Mouse (Mus musculus): ENCODE measurements around the gene Macrod2.

Gene Macrod2

GRCm38 (mm10) chr2:140793886-140794608, 398.9 kb downstream of the Macrod2 start:
- no peak for DNase-seq (ENCODE audit: low spot score in 2 of 2)

GRCm38 (mm10) chr2:140811693-140812092, 416.6 kb downstream of the Macrod2 start:
- no peak for DNase-seq (ENCODE audit: low spot score in 2 of 2)

- DNase-seq (ENCODE audit: low spot score in 2 of 2), result no peak
Measured at GRCm38 (mm10) chr2:140819391-140820120, 424.4 kb downstream of the Macrod2 start.

- DNase-seq (ENCODE audit: low spot score in 2 of 2), result peak in 1 of 2 experiments; percentile 3
Measured at GRCm38 (mm10) chr2:140822378-140822777, 427.3 kb downstream of the Macrod2 start.

- DNase-seq (ENCODE audit: low spot score in 2 of 2), result no peak
Measured at GRCm38 (mm10) chr2:140826241-140826640, 431.1 kb downstream of the Macrod2 start.

GRCm38 (mm10) chr2:140828859-140829258, 433.8 kb downstream of the Macrod2 start:
- DNase-seq (ENCODE audit: low spot score in 2 of 2), result no peak

- no peak for DNase-seq (ENCODE audit: low spot score in 2 of 2)
Measured at GRCm38 (mm10) chr2:140830086-140830485, 435.0 kb downstream of the Macrod2 start.

GRCm38 (mm10) chr2:140839371-140839770, 444.3 kb downstream of the Macrod2 start:
- no peak for DNase-seq (ENCODE audit: low spot score in 2 of 2)

- DNase-seq (ENCODE audit: low spot score in 2 of 2), result peak; percentile 9 to 18
Measured at GRCm38 (mm10) chr2:140839880-140840279, 444.8 kb downstream of the Macrod2 start.

GRCm38 (mm10) chr2:140844030-140844429, 448.9 kb downstream of the Macrod2 start:
- DNase-seq (ENCODE audit: low spot score in 2 of 2), result no peak

- DNase-seq (ENCODE audit: low spot score in 2 of 2), result no peak
Measured at GRCm38 (mm10) chr2:140847817-140848428, 452.8 kb downstream of the Macrod2 start.

GRCm38 (mm10) chr2:140853538-140853937, 458.4 kb downstream of the Macrod2 start:
- DNase-seq (ENCODE audit: low spot score in 2 of 2), result no peak

- no peak for DNase-seq (ENCODE audit: low spot score in 2 of 2)
Measured at GRCm38 (mm10) chr2:140861356-140861755, 466.2 kb downstream of the Macrod2 start.

- DNase-seq (ENCODE audit: low spot score in 2 of 2), result no peak
Measured at GRCm38 (mm10) chr2:140862736-140863135, 467.6 kb downstream of the Macrod2 start.

GRCm38 (mm10) chr2:140865636-140866035, 470.5 kb downstream of the Macrod2 start:
- no peak for DNase-seq (ENCODE audit: low spot score in 2 of 2)

- DNase-seq (ENCODE audit: low spot score in 2 of 2), result no peak
Measured at GRCm38 (mm10) chr2:140867116-140867515, 472.0 kb downstream of the Macrod2 start.

- no peak for DNase-seq (ENCODE audit: low spot score in 2 of 2)
Measured at GRCm38 (mm10) chr2:140885176-140885575, 490.1 kb downstream of the Macrod2 start.

GRCm38 (mm10) chr2:140890683-140891082, 495.6 kb downstream of the Macrod2 start:
- no peak for DNase-seq (ENCODE audit: low spot score in 2 of 2)

GRCm38 (mm10) chr2:140896396-140897082, 501.4 kb downstream of the Macrod2 start:
- DNase-seq (ENCODE audit: low spot score in 2 of 2), result no peak

- DNase-seq (ENCODE audit: low spot score in 2 of 2), result no peak
Measured at GRCm38 (mm10) chr2:140898408-140898985, 503.4 kb downstream of the Macrod2 start.

- no peak for DNase-seq (ENCODE audit: low spot score in 2 of 2)
Measured at GRCm38 (mm10) chr2:140905331-140905730, 510.2 kb downstream of the Macrod2 start.

GRCm38 (mm10) chr2:140906123-140906522, 511.0 kb downstream of the Macrod2 start:
- DNase-seq (ENCODE audit: low spot score in 2 of 2), result no peak

All from right cerebral cortex, postnatal 36 days (tissue).